9 mouse cellular contexts compared by ENCODE assay signal in the genomic region with DNA sequence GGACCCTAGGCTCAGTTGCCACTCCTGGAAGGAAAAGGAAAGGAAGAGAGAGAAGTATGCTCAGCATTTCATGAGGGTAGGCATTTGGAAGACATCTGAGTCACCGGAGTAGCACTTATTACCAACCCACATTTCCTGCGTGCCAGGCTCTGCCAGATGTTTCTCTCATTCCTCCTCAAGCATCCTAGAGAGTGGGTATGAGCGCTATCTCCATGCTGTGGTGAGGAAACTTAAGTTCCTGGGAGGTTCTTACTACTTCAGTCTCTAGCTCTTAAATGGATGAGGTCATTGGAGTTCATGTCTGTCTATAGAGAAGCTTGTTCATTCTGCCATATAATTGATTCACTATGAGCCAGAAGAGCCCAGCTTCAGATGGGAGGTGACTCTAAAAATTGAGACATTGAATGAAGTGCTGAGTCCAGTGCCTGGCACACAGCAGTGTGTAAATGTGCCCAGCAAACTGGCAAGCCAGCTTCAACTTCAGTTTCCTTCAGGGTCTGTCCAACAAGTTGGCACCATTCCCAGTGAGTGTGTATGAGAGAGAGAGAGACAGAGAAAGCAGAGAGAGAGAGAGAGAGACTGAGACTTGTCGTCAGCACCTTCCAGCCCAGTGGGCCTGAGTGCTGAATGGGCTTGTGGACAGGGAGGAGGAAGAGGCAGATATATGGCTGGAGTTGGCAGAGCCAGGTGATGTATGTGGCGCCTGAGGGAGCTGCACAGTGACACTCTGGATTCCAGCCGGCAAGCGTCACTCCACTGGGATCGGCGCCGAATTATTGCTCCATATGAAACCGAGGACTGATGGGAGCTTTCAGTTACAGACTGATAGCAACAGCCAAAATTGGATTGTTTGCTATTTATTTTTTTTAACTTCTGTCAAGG. TPM values are rescaled to one million over a fixed set of nuclear protein-coding genes. Genes with fewer than 3 reads are reported as not detected.
DNase-seq lines count a peak whose midpoint lies in the region; ATAC-seq and TF ChIP-seq lines count a peak whose summit lies in the region.
"Had no signal": no experiment of that assay in that cellular context is flagged by ENCODE, and none has a peak within 500 bp of the region (broad histone marks: within the 10 kb centered on the region; RNA-seq: fewer than 3 reads in every experiment).

No protein-coding gene starts in this region.

- no peaks in the 10 kb centered on the region for H3K27me3 ChIP-seq in heart, embryonic 15.5 days
- no peaks in the 10 kb centered on the region for H3K27me3 ChIP-seq in heart, embryonic 11.5 days (ENCODE audit: control insufficient read depth, insufficient read depth, low read length)
- no peaks in the 10 kb centered on the region for H3K27me3 ChIP-seq in midbrain, postnatal 0 days (ENCODE audit: insufficient read depth, low read length)
- no peaks in the 10 kb centered on the region for H3K27me3 ChIP-seq in midbrain, embryonic 15.5 days (replicated peaks)
- H3K27me3 ChIP-seq in neural tube, embryonic 14.5 days (ENCODE audit: control insufficient read depth, insufficient read depth, low read length): no peaks in the 10 kb centered on the region

- H3K4me2 ChIP-seq in heart, embryonic 15.5 days: no peak overlapping the region
- no peak overlapping the region for H3K4me2 ChIP-seq in heart, embryonic 11.5 days
- no peak overlapping the region for H3K4me2 ChIP-seq in midbrain, postnatal 0 days (ENCODE audit: low read depth, low read length, poor library complexity, severe bottlenecking)
- H3K4me2 ChIP-seq in midbrain, embryonic 15.5 days: no peak overlapping the region
- H3K4me2 ChIP-seq in neural tube, embryonic 14.5 days (ENCODE audit: low read depth, low read length): no peak overlapping the region

- no peak overlapping the region for H3K9ac ChIP-seq in heart, embryonic 15.5 days
- no peak overlapping the region for H3K9ac ChIP-seq in heart, embryonic 11.5 days (ENCODE audit: low read depth, low read length)
- no peak overlapping the region for H3K9ac ChIP-seq in midbrain, postnatal 0 days (replicated peaks; ENCODE audit: low read length, poor library complexity, severe bottlenecking)
- no peak overlapping the region for H3K9ac ChIP-seq in midbrain, embryonic 15.5 days
- H3K9ac ChIP-seq in neural tube, embryonic 14.5 days (replicated peaks; ENCODE audit: low read depth, low read length): no peak overlapping the region

- no peak overlapping the region for H3K27ac ChIP-seq in heart, embryonic 15.5 days
- no peak overlapping the region for H3K27ac ChIP-seq in heart, embryonic 11.5 days (ENCODE audit: low read depth, low read length)
- no peak overlapping the region for H3K27ac ChIP-seq in midbrain, postnatal 0 days (ENCODE audit: low read depth, low read length)
- no peak overlapping the region for H3K27ac ChIP-seq in midbrain, embryonic 15.5 days
- H3K27ac ChIP-seq in neural tube, embryonic 14.5 days (ENCODE audit: low read depth, low read length): no peak overlapping the region
- H3K27ac ChIP-seq: layer of hippocampus, adult 2 months had no signal

- 77% methylated on average over 11 of the region's 11 CpGs for WGBS in heart, embryonic 15.5 days
- WGBS in heart, embryonic 11.5 days (ENCODE audit: insufficient replicate concordance): 87% methylated on average over 11 of the region's 11 CpGs
- 94% methylated on average over 11 of the region's 11 CpGs for WGBS in midbrain, postnatal 0 days
- 91% methylated on average over 11 of the region's 11 CpGs for WGBS in midbrain, embryonic 15.5 days
- 79% methylated on average over 11 of the region's 11 CpGs for WGBS in neural tube, embryonic 14.5 days

- no peak overlapping the region for H3K4me3 ChIP-seq in heart, embryonic 15.5 days
- H3K4me3 ChIP-seq in heart, embryonic 11.5 days (ENCODE audit: low read depth, low read length): no peak overlapping the region
- H3K4me3 ChIP-seq in midbrain, postnatal 0 days (ENCODE audit: low read depth, low read length): no peak overlapping the region
- H3K4me3 ChIP-seq in midbrain, embryonic 15.5 days: no peak overlapping the region
- H3K4me3 ChIP-seq in neural tube, embryonic 14.5 days (ENCODE audit: low read depth, low read length): no peak overlapping the region
- H3K4me3 ChIP-seq: layer of hippocampus, adult 2 months had no signal

- H3K9me3 ChIP-seq in heart, embryonic 15.5 days (replicated peaks): no peaks in the 10 kb centered on the region
- H3K9me3 ChIP-seq in heart, embryonic 11.5 days (replicated peaks; ENCODE audit: control insufficient read depth, low read length): no peaks in the 10 kb centered on the region
- H3K9me3 ChIP-seq in midbrain, postnatal 0 days (ENCODE audit: low read length): no peaks in the 10 kb centered on the region
- H3K9me3 ChIP-seq in midbrain, embryonic 15.5 days: no peaks in the 10 kb centered on the region
- no peaks in the 10 kb centered on the region for H3K9me3 ChIP-seq in neural tube, embryonic 14.5 days (ENCODE audit: control insufficient read depth, low read length)

- peak; percentile 82 for DNase-seq in midbrain, postnatal 0 days (ENCODE audit: low spot score)
- peak; percentile 15 to 16 for DNase-seq in cerebellum, adult 18-20 months
- no peak for DNase-seq in spleen, postnatal 36 days (ENCODE audit: low spot score in 2 of 2)

- H3K4me1 ChIP-seq in heart, embryonic 15.5 days (replicated peaks): peaks cover 6% of the 10 kb centered on the region
- H3K4me1 ChIP-seq in heart, embryonic 11.5 days (ENCODE audit: control insufficient read depth, insufficient read depth, low read length): no peaks in the 10 kb centered on the region
- no peaks in the 10 kb centered on the region for H3K4me1 ChIP-seq in midbrain, postnatal 0 days (ENCODE audit: insufficient read depth, low read length)
- no peaks in the 10 kb centered on the region for H3K4me1 ChIP-seq in midbrain, embryonic 15.5 days
- H3K4me1 ChIP-seq in neural tube, embryonic 14.5 days (ENCODE audit: control insufficient read depth, insufficient read depth, low read length): no peaks in the 10 kb centered on the region

- ATAC-seq in heart, embryonic 15.5 days (replicated peaks; ENCODE audit: insufficient number of reproducible peaks, insufficient read depth, low FRiP score, low read depth): 0 out of 2 replicates have a peak, but pooled peaks have one; percentile 43
- ATAC-seq in heart, embryonic 11.5 days (replicated peaks; ENCODE audit: insufficient number of reproducible peaks, low FRiP score, low TSS enrichment): no peak
- no peak for ATAC-seq in midbrain, postnatal 0 days (ENCODE audit: low FRiP score)
- no peak for ATAC-seq in midbrain, embryonic 15.5 days (replicated peaks)
- ATAC-seq in neural tube, embryonic 14.5 days (ENCODE audit: low read depth): peak; percentile 80
- no peak for ATAC-seq in CD4-positive, CD25-positive, alpha-beta regulatory T cell, adult 4 months

- TF ChIP-seq CTCF in midbrain, postnatal 0 days (IDR thresholded peaks at IDR 0.05): no peak

- H3K36me3 ChIP-seq in heart, embryonic 15.5 days: no peaks in the 10 kb centered on the region
- no peaks in the 10 kb centered on the region for H3K36me3 ChIP-seq in heart, embryonic 11.5 days (ENCODE audit: control insufficient read depth, insufficient read depth, low read length)
- peaks cover 4% of the 10 kb centered on the region for H3K36me3 ChIP-seq in midbrain, postnatal 0 days (ENCODE audit: insufficient read depth, low read length)
- H3K36me3 ChIP-seq in midbrain, embryonic 15.5 days (replicated peaks): no peaks in the 10 kb centered on the region
- H3K36me3 ChIP-seq in neural tube, embryonic 14.5 days (ENCODE audit: control insufficient read depth, insufficient read depth, low read length): 0 out of 2 replicates have a peak, but pooled peaks cover 5% of the 10 kb centered on the region

RNA-seq across cellular contexts. Expression of a gene that starts 56.0 kb away (rescaled TPM):
- 0.39 and 1.9 TPM in 2 replicates for polyA plus RNA-seq in heart, embryonic 15.5 days (2015; fragmentation: Nextera tagmentation; extraction: Ambion mirVana)
- not detected in 2 replicates for polyA plus RNA-seq in heart, embryonic 11.5 days (2014; fragmentation: Nextera tagmentation; extraction: Ambion mirVana)
- total RNA-seq in midbrain, postnatal 0 days (2014; rRNA removed): 0.82 TPM in 1 of 2 replicates, not detected in the other
- 0.12 TPM in 1 of 2 replicates, not detected in the other for polyA plus RNA-seq in midbrain, postnatal 0 days (2015; fragmentation: Nextera tagmentation; extraction: Ambion mirVana)
- polyA plus RNA-seq in midbrain, embryonic 15.5 days (2015; fragmentation: Nextera tagmentation; extraction: Ambion mirVana): 0.10 and 0.55 TPM in 2 replicates
- 1.8 and 2.4 TPM in 2 replicates for polyA plus RNA-seq in neural tube, embryonic 14.5 days (2014; fragmentation: Nextera tagmentation; extraction: Ambion mirVana)
- polyA plus RNA-seq in CD4-positive, CD25-positive, alpha-beta regulatory T cell, adult 4 months (2017; shearing (Covaris generic)): not detected
- total RNA-seq: layer of hippocampus, adult 2 months had no signal

Comparison
In these comparisons a context has a peak if more than half of its experiments do, and no peak if none do; other contexts are left out.
1. ATAC-seq: peak in heart, embryonic 15.5 days (single experiment) and neural tube, embryonic 14.5 days (single experiment); none in heart, embryonic 11.5 days (single experiment), midbrain, postnatal 0 days (single experiment), midbrain, embryonic 15.5 days (single experiment) and CD4-positive, CD25-positive, alpha-beta regulatory T cell, adult 4 months (single experiment).
2. DNase-seq: peak in midbrain, postnatal 0 days (single experiment) and cerebellum, adult 18-20 months (2 of 2); none in spleen, postnatal 36 days (0 of 2).